Mouse (Mus musculus): ENCODE measurements around the gene Klhl8.

- TF ChIP-seq ZNF384 (IDR thresholded peaks at IDR 0.05; ENCODE audit: low read depth, low read length) (no peak), HCFC1 (IDR thresholded peaks at IDR 0.05; ENCODE audit: borderline replicate concordance, insufficient read depth, low read length) (no peak), MAFK (IDR thresholded peaks at IDR 0.05; ENCODE audit: insufficient read depth, low read depth, low read length) (no peak)
Observed at GRCm38 (mm10) chr5:103926398-103926797, 15.3 kb upstream of the Klhl8 start.

Measured in ES-E14 (cell line).